Mouse (Mus musculus) midbrain, postnatal 0 days (tissue): ENCODE measurements around the gene Olfr566. TPM values are rescaled to one million over a fixed set of nuclear protein-coding genes. Genes with fewer than 3 reads are reported as not detected.

Experiments
- ATAC-seq: fragments of 200-750 bp; cut with Nextera tagmentation; 2 replicates; pipeline ENCODE4 v1.8.0; 2017; ENCODE audit warnings: moderate number of reproducible peaks, mild to moderate bottlenecking, moderate TSS enrichment, moderate library complexity; ENCODE audit not compliant: low FRiP score
- DNase-seq: peaks from one replicate; pipeline ENCODE4 v3.0.0-alpha.2; 2015; ENCODE audit warnings: low spot score
- H3K27ac ChIP-seq: fragments of 300-500 bp; sonication (generic); 2 replicates; pipeline ENCODE4 v1.5.1; 2014; ENCODE audit warnings: low read depth, mild to moderate bottlenecking, low read length, mixed read lengths
- H3K27me3 ChIP-seq: fragments of 300-500 bp; sonication (generic); 2 replicates; pipeline ENCODE4 v1.6.1; 2014; ENCODE audit warnings: low read length, control low read depth, mixed read lengths; ENCODE audit not compliant: insufficient read depth
- H3K36me3 ChIP-seq: fragments of 300-500 bp; sonication (generic); 2 replicates; pipeline ENCODE4 v1.6.1; 2014; ENCODE audit warnings: low read length, control low read depth, mixed read lengths; ENCODE audit not compliant: insufficient read depth
- H3K4me1 ChIP-seq: fragments of 300-500 bp; sonication (generic); 2 replicates; pipeline ENCODE4 v1.6.1; 2014; ENCODE audit warnings: mild to moderate bottlenecking, control low read depth, antibody characterized with exemption, low read length, mixed read lengths; ENCODE audit not compliant: insufficient read depth
- H3K4me2 ChIP-seq: fragments of 300-500 bp; sonication (generic); 2 replicates; pipeline ENCODE4 v1.6.1; 2014; ENCODE audit warnings: low read depth, mild to moderate bottlenecking, low read length, mixed read lengths; ENCODE audit not compliant: poor library complexity, severe bottlenecking
- H3K4me3 ChIP-seq: fragments of 300-500 bp; sonication (generic); 2 replicates; pipeline ENCODE4 v1.5.1; 2014; ENCODE audit warnings: low read depth, mild to moderate bottlenecking, low read length, moderate library complexity
- H3K9ac ChIP-seq: fragments of 300-500 bp; sonication (generic); replicated peaks from 2 replicates; pipeline ENCODE4 v1.6.1; 2014; ENCODE audit warnings: mild to moderate bottlenecking, low read length, moderate library complexity, mixed read lengths; ENCODE audit not compliant: poor library complexity, severe bottlenecking
- H3K9me3 ChIP-seq: fragments of 300-500 bp; sonication (generic); 2 replicates; pipeline ENCODE4 v1.6.1; 2016; ENCODE audit warnings: low read length, control low read depth
- CTCF ChIP-seq: IDR thresholded peaks from 2 replicates; pipeline ENCODE4 v1.5.1; 2016; ENCODE audit warnings: antibody characterized with exemption, mild to moderate bottlenecking
- WGBS: fragments of 180-500 bp; shearing (Covaris S2); extraction: QIAGEN DNeasy Blood & Tissue Kit; methylation state at CpG from one replicate; pipeline ENCODE4 v1.1.7; 2014; 5-methylcytosine and 5-hydroxymethylcytosine counted together
- polyA plus RNA-seq: library from polyadenylated mRNA; unstranded; fragments of >200 nt; fragmentation: Nextera tagmentation; extraction: Ambion mirVana; gene quantifications from 2 replicates; pipeline ENCODE4 v1.2.1, GENCODE M21; 2015
- total RNA-seq: library from RNA; depleted of rRNA; stranded (reverse); fragments of >200 nt; gene quantifications from 2 replicates; pipeline ENCODE4 v1.2.3, GENCODE M21; 2014; rRNA removed

Olfr566 gene
- total RNA-seq (not detected in 2 replicates), polyA plus RNA-seq (not detected in 2 replicates)

DNA sequence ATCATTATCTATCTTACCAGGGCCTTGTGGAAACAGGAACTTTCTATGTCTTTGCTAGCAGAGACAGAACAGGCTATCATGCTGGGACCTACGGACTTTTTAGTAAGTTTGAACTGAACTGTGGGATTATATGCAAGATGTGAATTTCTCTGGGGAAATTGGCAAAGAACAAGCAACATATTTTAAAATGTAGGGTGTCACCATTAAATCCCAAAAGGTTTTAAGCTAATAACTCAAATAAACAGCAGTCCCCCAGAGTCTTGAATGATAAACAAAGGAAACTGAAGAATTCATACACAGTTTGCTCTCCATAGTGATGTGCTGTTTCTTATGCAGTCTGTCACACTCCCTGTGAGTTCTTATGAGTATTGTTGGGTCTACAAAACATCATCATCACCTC, at the start of gene Olfr566:
Gene Olfr566 (minus strand): TSS at position 101 of the 400 bp plus-strand sequence.
- WGBS = 89% methylated on average over 1 of the region's 1 CpGs
- no peaks in the 10 kb centered on the region for H3K27me3 ChIP-seq
- H3K27ac ChIP-seq = no peak within 1 kb of the TSS
- no peak for TF ChIP-seq CTCF
- H3K9ac ChIP-seq = no peak within 1 kb of the TSS
- H3K4me3 ChIP-seq = no peak within 1 kb of the TSS
- no peaks in the 10 kb centered on the region for H3K36me3 ChIP-seq
- ATAC-seq (no peak), DNase-seq (no peak)
- no peaks in the 10 kb centered on the region for H3K4me1 ChIP-seq
- H3K4me2 ChIP-seq = no peak within 1 kb of the TSS
- H3K9me3 ChIP-seq = no peaks in the 10 kb centered on the region

DNA sequence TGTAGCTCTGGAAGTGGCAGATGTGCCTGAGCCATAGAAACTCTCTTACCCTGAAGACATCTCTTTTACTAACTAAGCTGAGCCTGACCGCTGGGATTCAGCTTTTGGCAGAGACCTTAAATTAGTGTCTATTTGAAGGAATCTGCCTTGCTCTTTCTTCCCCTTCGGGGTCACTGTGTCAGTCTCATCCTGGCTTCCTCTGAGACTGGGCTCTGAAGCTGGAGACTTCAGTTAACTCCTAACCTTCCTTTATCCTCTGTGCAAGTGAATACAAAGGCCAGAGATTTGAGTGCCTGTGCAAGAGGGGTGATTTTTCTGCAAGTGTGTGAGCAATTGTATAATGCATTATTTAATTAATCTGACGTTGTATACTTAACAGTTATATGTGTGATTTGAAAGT, 32.2 kb upstream of the Olfr566 start, which contains the start of gene Olfr569:
Gene Olfr569 (minus strand): TSS at position 101 of the 400 bp plus-strand sequence.
- 72% methylated on average over 3 of the region's 3 CpGs for WGBS
- no peak within 1 kb of the TSS for H3K4me3 ChIP-seq
- H3K4me1 ChIP-seq = no peaks in the 10 kb centered on the region
- no peak within 1 kb of the TSS for H3K9ac ChIP-seq
- no peaks in the 10 kb centered on the region for H3K27me3 ChIP-seq
- DNase-seq = no peak
- H3K4me2 ChIP-seq = no peak within 1 kb of the TSS
- H3K27ac ChIP-seq = no peak within 1 kb of the TSS
- no peaks in the 10 kb centered on the region for H3K9me3 ChIP-seq
- TF ChIP-seq CTCF = no peak
- H3K36me3 ChIP-seq = no peaks in the 10 kb centered on the region
- ATAC-seq = no peak

DNA sequence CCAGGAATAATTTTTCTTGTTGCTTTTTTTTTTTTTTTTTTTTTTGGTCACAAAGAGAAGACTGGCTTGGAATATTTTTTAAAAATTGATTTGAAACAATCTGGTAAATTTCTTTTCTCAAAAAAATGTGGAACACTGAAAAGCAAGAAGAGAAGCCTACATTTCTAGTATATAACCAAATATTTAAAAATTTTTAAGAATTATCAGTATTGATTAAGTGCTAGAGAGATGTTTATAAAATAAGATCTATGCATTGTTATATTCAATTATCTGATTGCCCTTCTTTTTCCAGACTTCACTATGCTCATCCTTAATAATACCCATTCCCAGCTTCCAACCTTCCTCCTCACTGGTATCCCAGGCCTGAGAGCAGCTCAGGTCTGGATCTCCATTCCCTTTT, 18.3 kb upstream of the Olfr566 start, which contains the start of gene Olfr568:
Gene Olfr568 (plus strand): TSS at position 301 of the 400 bp plus-strand sequence.
- Histone ChIP-seq H3K9me3 (no peaks in the 10 kb centered on the region), H3K9ac (no peak within 1 kb of the TSS), H3K27me3 (no peaks in the 10 kb centered on the region), H3K4me2 (no peak within 1 kb of the TSS), H3K4me3 (no peak within 1 kb of the TSS), H3K36me3 (no peaks in the 10 kb centered on the region), H3K27ac (no peak within 1 kb of the TSS), H3K4me1 (no peaks in the 10 kb centered on the region)
- DNase-seq (no peak), ATAC-seq (no peak)
- no peak for TF ChIP-seq CTCF

DNA sequence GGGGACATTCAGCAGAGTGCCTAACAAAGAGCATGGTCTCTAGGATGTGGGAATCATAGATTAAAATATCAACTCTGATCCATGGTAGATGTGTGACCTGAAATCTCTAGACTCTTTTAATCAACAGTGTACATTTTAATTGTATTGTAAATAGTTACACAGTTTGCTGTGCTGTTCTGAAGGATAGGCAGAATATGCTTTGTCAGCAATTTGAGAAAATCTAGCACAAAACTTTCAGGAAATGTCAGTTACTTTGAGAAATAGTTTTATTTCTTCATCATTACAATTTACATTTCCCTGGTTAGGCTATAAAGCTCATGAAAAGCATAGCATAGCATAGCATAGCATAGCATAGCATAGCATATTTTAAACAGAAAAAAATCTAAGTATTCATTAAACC, 2.8 kb downstream of the Olfr566 start:
- no peak overlapping the region for H3K4me2 ChIP-seq
- ATAC-seq (no peak), DNase-seq (no peak)
- no peak overlapping the region for H3K9ac ChIP-seq
- H3K27me3 ChIP-seq = no peaks in the 10 kb centered on the region
- no peak overlapping the region for H3K4me3 ChIP-seq
- H3K9me3 ChIP-seq = no peaks in the 10 kb centered on the region
- H3K36me3 ChIP-seq = no peaks in the 10 kb centered on the region
- H3K4me1 ChIP-seq = no peaks in the 10 kb centered on the region
- no peak overlapping the region for H3K27ac ChIP-seq
- TF ChIP-seq CTCF = no peak

Other genes starting within 250 kb of the Olfr566 start
- gene Olfr553, start 240.5 kb downstream of the Olfr566 start, total RNA-seq = not detected in 2 replicates
- gene Olfr553, start 240.5 kb downstream of the Olfr566 start, polyA plus RNA-seq = not detected in 2 replicates
- gene Olfr554, start 220.3 kb downstream of the Olfr566 start, total RNA-seq = not detected in 2 replicates
- gene Olfr554, start 220.3 kb downstream of the Olfr566 start, polyA plus RNA-seq = not detected in 2 replicates
- not detected in 2 replicates for gene Olfr555, start 199.9 kb downstream of the Olfr566 start, total RNA-seq
- gene Olfr555, start 199.9 kb downstream of the Olfr566 start, polyA plus RNA-seq = not detected in 2 replicates
- gene Olfr556, start 193.9 kb downstream of the Olfr566 start, total RNA-seq = not detected in 2 replicates
- gene Olfr556, start 193.9 kb downstream of the Olfr566 start, polyA plus RNA-seq = not detected in 2 replicates
- gene Trim68, start 171.4 kb downstream of the Olfr566 start, total RNA-seq = 6.9 and 7.1 TPM in 2 replicates
- gene Trim68, start 171.4 kb downstream of the Olfr566 start, polyA plus RNA-seq = 4.9 and 5.7 TPM in 2 replicates
- gene Olfr557, start 162.9 kb downstream of the Olfr566 start, total RNA-seq = not detected in 2 replicates
- gene Olfr557, start 162.9 kb downstream of the Olfr566 start, polyA plus RNA-seq = not detected in 2 replicates
- 0.05 and 0.16 TPM in 2 replicates for gene Olfr558, start 156.6 kb downstream of the Olfr566 start, total RNA-seq
- gene Olfr558, start 156.6 kb downstream of the Olfr566 start, polyA plus RNA-seq = not detected in 2 replicates
- not detected in 2 replicates for gene Olfr33, start 139.7 kb downstream of the Olfr566 start, total RNA-seq
- gene Olfr33, start 139.7 kb downstream of the Olfr566 start, polyA plus RNA-seq = not detected in 2 replicates
- gene Olfr559, start 131.3 kb downstream of the Olfr566 start, total RNA-seq = not detected in 2 replicates
- not detected in 2 replicates for gene Olfr559, start 131.3 kb downstream of the Olfr566 start, polyA plus RNA-seq
- gene Olfr560, start 99.4 kb downstream of the Olfr566 start, total RNA-seq = not detected in 2 replicates
- not detected in 2 replicates for gene Olfr560, start 99.4 kb downstream of the Olfr566 start, polyA plus RNA-seq
- not detected in 2 replicates for gene Olfr78, start 99.3 kb downstream of the Olfr566 start, total RNA-seq
- 0.09 and 0.10 TPM in 2 replicates for gene Olfr78, start 99.3 kb downstream of the Olfr566 start, polyA plus RNA-seq
- gene Olfr561, start 87.5 kb downstream of the Olfr566 start, total RNA-seq = not detected in 2 replicates
- gene Olfr561, start 87.5 kb downstream of the Olfr566 start, polyA plus RNA-seq = 0.06 TPM in 1 of 2 replicates, not detected in the other
- not detected in 2 replicates for gene Olfr564, start 55.3 kb downstream of the Olfr566 start, total RNA-seq
- not detected in 2 replicates for gene Olfr564, start 55.3 kb downstream of the Olfr566 start, polyA plus RNA-seq
- gene Olfr568, start 18.4 kb upstream of the Olfr566 start, total RNA-seq = not detected in 2 replicates
- not detected in 2 replicates for gene Olfr568, start 18.4 kb upstream of the Olfr566 start, polyA plus RNA-seq
- not detected in 2 replicates for gene Olfr569, start 32.1 kb upstream of the Olfr566 start, total RNA-seq
- not detected in 2 replicates for gene Olfr569, start 32.1 kb upstream of the Olfr566 start, polyA plus RNA-seq
- not detected in 2 replicates for gene Olfr570, start 35.8 kb upstream of the Olfr566 start, total RNA-seq
- not detected in 2 replicates for gene Olfr570, start 35.8 kb upstream of the Olfr566 start, polyA plus RNA-seq
- not detected in 2 replicates for gene Olfr571, start 58.8 kb upstream of the Olfr566 start, total RNA-seq
- gene Olfr571, start 58.8 kb upstream of the Olfr566 start, polyA plus RNA-seq = not detected in 2 replicates
- gene Olfr572, start 65.6 kb upstream of the Olfr566 start, total RNA-seq = not detected in 2 replicates
- not detected in 2 replicates for gene Olfr572, start 65.6 kb upstream of the Olfr566 start, polyA plus RNA-seq
- gene Olfr573-ps1, start 83.8 kb upstream of the Olfr566 start, total RNA-seq = not detected in 2 replicates
- not detected in 2 replicates for gene Olfr573-ps1, start 83.8 kb upstream of the Olfr566 start, polyA plus RNA-seq
- not detected in 2 replicates for gene Olfr574, start 89.7 kb upstream of the Olfr566 start, total RNA-seq
- gene Olfr574, start 89.7 kb upstream of the Olfr566 start, polyA plus RNA-seq = not detected in 2 replicates
- gene Olfr575, start 100.0 kb upstream of the Olfr566 start, total RNA-seq = not detected in 2 replicates
- not detected in 2 replicates for gene Olfr575, start 100.0 kb upstream of the Olfr566 start, polyA plus RNA-seq
- not detected in 2 replicates for gene Olfr576, start 103.9 kb upstream of the Olfr566 start, total RNA-seq
- not detected in 2 replicates for gene Olfr576, start 103.9 kb upstream of the Olfr566 start, polyA plus RNA-seq
- gene Olfr577, start 117.2 kb upstream of the Olfr566 start, total RNA-seq = not detected in 2 replicates
- gene Olfr577, start 117.2 kb upstream of the Olfr566 start, polyA plus RNA-seq = not detected in 2 replicates
- gene Olfr578, start 130.6 kb upstream of the Olfr566 start, total RNA-seq = not detected in 2 replicates
- not detected in 2 replicates for gene Olfr578, start 130.6 kb upstream of the Olfr566 start, polyA plus RNA-seq
- gene Olfr582, start 179.3 kb upstream of the Olfr566 start, total RNA-seq = not detected in 2 replicates
- gene Olfr582, start 179.3 kb upstream of the Olfr566 start, polyA plus RNA-seq = not detected in 2 replicates
- gene Olfr583, start 192.5 kb upstream of the Olfr566 start, total RNA-seq = not detected in 2 replicates
- not detected in 2 replicates for gene Olfr583, start 192.5 kb upstream of the Olfr566 start, polyA plus RNA-seq
- gene Olfr584, start 223.1 kb upstream of the Olfr566 start, total RNA-seq = not detected in 2 replicates
- not detected in 2 replicates for gene Olfr584, start 223.1 kb upstream of the Olfr566 start, polyA plus RNA-seq
- not detected in 2 replicates for gene Olfr585, start 239.0 kb upstream of the Olfr566 start, total RNA-seq
- not detected in 2 replicates for gene Olfr585, start 239.0 kb upstream of the Olfr566 start, polyA plus RNA-seq